Mouse (Mus musculus): Measurements from ENCODE around the gene Gm20830. TPM values are rescaled to one million over a fixed set of nuclear protein-coding genes. Genes with fewer than 3 reads are reported as not detected.
"Not testable (repeated sequence)": the region's sequence is repeated elsewhere in the genome, so short reads cannot be mapped to it uniquely, and the experiment has no call there.

Gene Gm20830
- not detected for total RNA-seq (2021)

GRCm38 (mm10) chrY:6918182-6918581, at the start of gene Gm20830:
Gm20830 (minus strand) TSS chrY:6918282.
- intact Hi-C loops (cut with DNase I); DNase-seq (ENCODE audit: low spot score in 2 of 2): not testable (repeated sequence)

Other genes with a start within 250 kb of the Gm20830 start
- not detected for gene Gm21719, start 235.4 kb downstream of the Gm20830 start, total RNA-seq (2021)

Measured in left cerebral cortex, postnatal 36 days (tissue).